Mouse (Mus musculus) lung, postnatal 0 days (tissue): ENCODE results near the gene Twf1.

Experiments used
- CTCF ChIP-seq: IDR thresholded peaks from 2 replicates; pipeline ENCODE4 v1.5.1; 2016; ENCODE audit warnings: antibody characterized with exemption, mild to moderate bottlenecking
- EP300 ChIP-seq: IDR thresholded peaks from 2 replicates; pipeline ENCODE4 v1.6.1; 2016; ENCODE audit warnings: antibody characterized with exemption, mild to moderate bottlenecking, control low read depth

DNA sequence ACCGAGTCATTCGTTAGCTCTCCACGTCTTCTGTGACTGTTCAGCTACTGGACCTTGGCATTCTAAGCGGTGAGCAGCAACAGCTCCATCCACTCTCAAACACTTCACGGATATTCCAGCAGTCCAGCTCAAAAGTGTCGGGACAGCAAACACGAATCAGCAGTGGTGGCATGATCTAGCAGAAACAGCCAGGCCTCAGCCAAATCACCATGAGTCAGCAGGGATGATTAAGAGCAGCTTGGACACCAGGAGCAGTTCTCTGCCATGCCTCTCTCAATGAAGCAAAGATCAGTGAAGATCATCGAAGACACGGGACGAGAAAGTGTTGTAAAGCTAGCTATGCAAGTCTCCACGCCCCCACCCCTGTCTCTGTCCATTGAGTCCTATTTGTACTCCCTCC, 26.3 kb upstream of the Twf1 start:
- TF ChIP-seq CTCF (no peak), EP300 (no peak)
